Mouse (Mus musculus): ENCODE data around the gene Btbd9. TPM values are rescaled to one million over a fixed set of nuclear protein-coding genes. Genes with fewer than 3 reads are reported as not detected.
A peak's percentile ranks its signal among the peaks of the same experiment; 100 is the strongest.

The Btbd9 gene
- polyA plus RNA-seq, 2 experiments: 18.3 to 46.9 TPM

DNA sequence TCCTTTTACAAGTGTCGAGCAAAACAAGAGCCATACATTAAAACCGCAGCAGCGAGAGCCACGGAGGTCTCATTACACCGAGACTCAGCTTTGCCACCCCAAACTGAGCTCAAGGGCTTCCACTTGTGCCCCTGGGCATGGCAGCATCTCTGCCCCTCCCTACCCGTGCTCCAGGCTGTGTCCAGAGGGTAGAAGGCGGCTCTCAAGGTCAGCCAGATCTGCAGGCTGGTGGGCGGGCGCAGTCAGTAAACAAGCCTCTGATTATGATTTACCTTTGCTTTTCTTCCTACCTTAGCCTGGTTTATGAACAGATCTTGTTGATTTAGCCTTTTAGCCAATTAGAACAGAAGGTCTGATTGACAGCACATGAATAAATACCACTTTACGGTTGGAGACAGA lies 331.0 kb downstream of the Btbd9 start:
- DNase-seq (ENCODE audit: low spot score): no peak
- no peak for TF ChIP-seq POLR2A (IDR thresholded peaks at IDR 0.05; ENCODE audit: borderline replicate concordance, extremely low read depth, insufficient read depth, insufficient read length)
- H3K9ac ChIP-seq (ENCODE audit: low read depth, low read length, severe bottlenecking): no peak overlapping the region
- no peaks in the 10 kb centered on the region for H3K27me3 ChIP-seq (ENCODE audit: control insufficient read depth, insufficient read depth, low read length)
- no peaks in the 10 kb centered on the region for H3K9me3 ChIP-seq (ENCODE audit: control insufficient read depth, low read length)
- peaks cover 40% of the 10 kb centered on the region for H3K4me1 ChIP-seq (ENCODE audit: control insufficient read depth, insufficient read depth, low read length)
- no peak overlapping the region for H3K27ac ChIP-seq (replicated peaks; ENCODE audit: low read depth, low read length)
- WGBS: 28% methylated on average over 10 of the region's 10 CpGs
- H3K4me2 ChIP-seq (replicated peaks; ENCODE audit: low read depth, low read length, severe bottlenecking): no peak overlapping the region
- no peaks in the 10 kb centered on the region for H3K36me3 ChIP-seq (ENCODE audit: control insufficient read depth, insufficient read depth, low read length)
- H3K4me3 ChIP-seq (replicated peaks; ENCODE audit: low read length): no peak overlapping the region
- no peak for ATAC-seq (ENCODE audit: low FRiP score, low read depth)

DNA sequence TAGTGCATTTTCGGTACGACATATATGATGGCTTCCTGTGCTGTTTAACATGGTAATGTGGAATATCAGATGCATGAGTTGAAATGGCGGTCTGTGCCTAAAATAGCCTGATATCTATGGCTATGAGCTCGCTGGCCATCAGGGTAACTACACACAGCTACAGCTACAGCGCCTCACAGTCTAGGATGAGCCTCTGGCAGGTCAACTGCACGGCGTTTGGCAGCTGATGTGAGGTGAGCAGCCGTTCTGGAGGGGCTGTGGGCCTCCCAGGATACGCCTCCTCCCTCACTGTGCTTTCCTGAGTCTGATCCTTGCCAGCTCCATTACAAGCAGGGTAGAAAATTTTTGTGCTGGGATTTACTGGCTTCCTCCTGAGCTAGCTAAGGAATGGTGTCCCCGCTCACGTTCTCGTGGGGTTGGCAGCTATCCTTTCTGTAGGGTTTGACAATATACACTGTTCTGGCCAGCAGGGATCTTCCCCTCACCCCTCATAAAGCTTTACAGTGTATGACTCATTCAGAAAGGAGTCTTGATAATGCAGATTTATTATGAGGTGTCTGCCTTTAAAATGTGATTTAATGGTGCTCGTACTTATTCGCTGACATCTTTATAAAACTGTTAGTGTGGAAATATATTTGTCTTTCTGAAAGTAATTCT lies 331.5 kb downstream of the Btbd9 start:
- Histone ChIP-seq H3K9ac (ENCODE audit: low read depth, low read length, severe bottlenecking) (no peak overlapping the region), H3K4me2 (replicated peaks; ENCODE audit: low read depth, low read length, severe bottlenecking) (peak overlapping the region; percentile 29; the same call in 1 of the 2 replicates), H3K4me1 (ENCODE audit: control insufficient read depth, insufficient read depth, low read length) (peaks cover 45% of the 10 kb centered on the region), H3K27me3 (ENCODE audit: control insufficient read depth, insufficient read depth, low read length) (no peaks in the 10 kb centered on the region), H3K4me3 (replicated peaks; ENCODE audit: low read length) (no peak overlapping the region), H3K27ac (replicated peaks; ENCODE audit: low read depth, low read length) (no peak overlapping the region; the same call in 1 of the 2 replicates), H3K9me3 (ENCODE audit: control insufficient read depth, low read length) (no peaks in the 10 kb centered on the region), H3K36me3 (ENCODE audit: control insufficient read depth, insufficient read depth, low read length) (no peaks in the 10 kb centered on the region)
- no peak for TF ChIP-seq POLR2A (IDR thresholded peaks at IDR 0.05; ENCODE audit: borderline replicate concordance, extremely low read depth, insufficient read depth, insufficient read length)
- 35% methylated on average over 14 of the region's 14 CpGs for WGBS
- ATAC-seq (ENCODE audit: low FRiP score, low read depth) (peak; percentile 81), DNase-seq (ENCODE audit: low spot score) (peak; percentile 67)

DNA sequence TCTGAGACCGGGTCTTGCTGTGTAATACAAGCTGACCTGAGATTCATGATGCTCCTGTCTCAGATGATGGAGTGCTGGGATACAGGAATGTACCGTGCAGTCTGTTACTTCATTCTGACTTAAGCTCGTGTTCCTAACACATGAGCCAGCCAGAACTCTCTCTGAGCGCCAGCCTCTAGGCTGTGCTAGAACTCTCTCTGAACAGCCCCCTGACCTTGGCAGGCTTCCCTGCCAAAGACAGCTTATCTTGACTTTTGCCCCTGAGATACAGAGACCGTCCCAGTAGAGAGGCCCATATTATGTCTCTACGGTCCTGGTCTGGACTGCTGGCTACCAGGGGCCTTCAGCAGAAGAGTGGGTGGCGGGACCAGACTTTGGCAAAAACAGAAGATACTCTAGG lies 332.7 kb downstream of the Btbd9 start:
- TF ChIP-seq POLR2A (IDR thresholded peaks at IDR 0.05; ENCODE audit: borderline replicate concordance, extremely low read depth, insufficient read depth, insufficient read length): no peak
- Histone ChIP-seq H3K27me3 (ENCODE audit: control insufficient read depth, insufficient read depth, low read length) (no peaks in the 10 kb centered on the region), H3K4me3 (replicated peaks; ENCODE audit: low read length) (no peak overlapping the region), H3K27ac (replicated peaks; ENCODE audit: low read depth, low read length) (no peak overlapping the region), H3K9ac (ENCODE audit: low read depth, low read length, severe bottlenecking) (no peak overlapping the region), H3K9me3 (ENCODE audit: control insufficient read depth, low read length) (no peaks in the 10 kb centered on the region), H3K36me3 (ENCODE audit: control insufficient read depth, insufficient read depth, low read length) (no peaks in the 10 kb centered on the region), H3K4me2 (replicated peaks; ENCODE audit: low read depth, low read length, severe bottlenecking) (no peak overlapping the region), H3K4me1 (ENCODE audit: control insufficient read depth, insufficient read depth, low read length) (peaks cover 57% of the 10 kb centered on the region)
- ATAC-seq (ENCODE audit: low FRiP score, low read depth) (no peak), DNase-seq (ENCODE audit: low spot score) (no peak)
- WGBS: 78% methylated on average over 7 of the region's 7 CpGs

DNA sequence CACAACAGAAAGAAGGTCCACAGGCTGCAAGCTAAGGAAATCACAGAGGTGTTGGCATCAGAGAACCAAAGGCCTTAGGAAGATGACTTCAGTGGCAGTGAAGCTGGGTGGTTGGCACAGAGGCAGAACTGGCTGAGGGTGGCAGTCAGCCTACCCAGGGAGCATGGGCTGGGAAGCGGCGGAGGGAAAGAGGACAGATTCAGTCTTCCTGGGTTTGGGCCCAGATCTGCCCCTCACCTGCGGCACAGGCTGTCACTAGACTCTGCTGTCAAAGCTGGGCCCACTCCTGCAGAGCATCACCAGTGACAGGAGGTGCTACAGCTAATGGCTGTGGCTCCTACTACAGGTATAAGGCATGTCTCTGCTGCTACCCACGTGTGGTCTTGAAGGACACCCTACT lies 333.6 kb downstream of the Btbd9 start:
- H3K9ac ChIP-seq (ENCODE audit: low read depth, low read length, severe bottlenecking): no peak overlapping the region
- no peak for DNase-seq (ENCODE audit: low spot score)
- no peak overlapping the region for H3K4me2 ChIP-seq (replicated peaks; ENCODE audit: low read depth, low read length, severe bottlenecking)
- no peak overlapping the region for H3K4me3 ChIP-seq (replicated peaks; ENCODE audit: low read length)
- no peak for TF ChIP-seq POLR2A (IDR thresholded peaks at IDR 0.05; ENCODE audit: borderline replicate concordance, extremely low read depth, insufficient read depth, insufficient read length)
- no peak overlapping the region for H3K27ac ChIP-seq (replicated peaks; ENCODE audit: low read depth, low read length)
- no peak for ATAC-seq (ENCODE audit: low FRiP score, low read depth)
- no peaks in the 10 kb centered on the region for H3K36me3 ChIP-seq (ENCODE audit: control insufficient read depth, insufficient read depth, low read length)
- H3K27me3 ChIP-seq (ENCODE audit: control insufficient read depth, insufficient read depth, low read length): no peaks in the 10 kb centered on the region
- WGBS: 93% methylated on average over 4 of the region's 4 CpGs
- H3K9me3 ChIP-seq (ENCODE audit: control insufficient read depth, low read length): no peaks in the 10 kb centered on the region
- H3K4me1 ChIP-seq (ENCODE audit: control insufficient read depth, insufficient read depth, low read length): peaks cover 58% of the 10 kb centered on the region

DNA sequence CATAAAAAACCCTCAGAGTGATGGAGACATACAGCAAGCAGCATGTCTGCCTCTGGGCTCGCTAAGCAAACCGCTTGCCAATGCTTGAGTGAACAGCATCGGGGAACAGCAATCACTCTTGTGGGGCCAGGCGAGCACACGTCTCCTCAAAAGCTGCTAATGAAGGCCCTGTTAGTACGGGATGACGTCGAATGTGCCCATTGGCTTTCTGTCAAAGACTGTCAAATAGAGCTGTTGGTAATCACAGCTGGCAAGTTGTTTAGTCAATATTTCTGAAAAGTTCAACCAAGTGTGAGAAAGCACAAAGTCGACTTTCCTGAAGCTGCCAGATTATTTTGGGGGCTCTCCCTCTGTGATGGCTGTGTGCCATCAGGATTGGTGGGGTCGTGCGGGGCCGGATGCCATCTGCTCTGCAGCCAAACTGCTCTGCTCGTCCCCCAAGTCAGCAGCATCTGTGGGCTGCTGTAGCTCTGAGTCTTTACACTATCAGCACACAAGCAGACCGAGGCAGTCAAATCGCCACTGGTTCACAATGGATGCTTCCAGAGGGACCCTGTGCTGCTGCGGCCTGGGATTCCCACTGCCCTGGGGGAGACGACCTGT lies 334.5 kb downstream of the Btbd9 start:
- Histone ChIP-seq H3K4me2 (replicated peaks; ENCODE audit: low read depth, low read length, severe bottlenecking) (no peak overlapping the region), H3K27ac (replicated peaks; ENCODE audit: low read depth, low read length) (no peak overlapping the region), H3K4me1 (ENCODE audit: control insufficient read depth, insufficient read depth, low read length) (peaks cover 58% of the 10 kb centered on the region), H3K36me3 (ENCODE audit: control insufficient read depth, insufficient read depth, low read length) (no peaks in the 10 kb centered on the region), H3K9me3 (ENCODE audit: control insufficient read depth, low read length) (no peaks in the 10 kb centered on the region), H3K4me3 (replicated peaks; ENCODE audit: low read length) (no peak overlapping the region), H3K27me3 (ENCODE audit: control insufficient read depth, insufficient read depth, low read length) (no peaks in the 10 kb centered on the region), H3K9ac (ENCODE audit: low read depth, low read length, severe bottlenecking) (no peak overlapping the region)
- ATAC-seq (ENCODE audit: low FRiP score, low read depth) (no peak), DNase-seq (ENCODE audit: low spot score) (no peak)
- no peak for TF ChIP-seq POLR2A (IDR thresholded peaks at IDR 0.05; ENCODE audit: borderline replicate concordance, extremely low read depth, insufficient read depth, insufficient read length)
- 67% methylated on average over 17 of the region's 17 CpGs for WGBS

All from limb, embryonic 14.5 days (tissue).